Mouse (Mus musculus): ENCODE data around the gene Olfr473. TPM values are rescaled to one million over a fixed set of nuclear protein-coding genes. Genes with fewer than 3 reads are reported as not detected.
"Not testable (repeated sequence)": the region's sequence is repeated elsewhere in the genome, so short reads cannot be mapped to it uniquely, and the experiment has no call there.

The Olfr473 gene
- not detected in 2 replicates for polyA plus RNA-seq (2012; rRNA removed)

DNA sequence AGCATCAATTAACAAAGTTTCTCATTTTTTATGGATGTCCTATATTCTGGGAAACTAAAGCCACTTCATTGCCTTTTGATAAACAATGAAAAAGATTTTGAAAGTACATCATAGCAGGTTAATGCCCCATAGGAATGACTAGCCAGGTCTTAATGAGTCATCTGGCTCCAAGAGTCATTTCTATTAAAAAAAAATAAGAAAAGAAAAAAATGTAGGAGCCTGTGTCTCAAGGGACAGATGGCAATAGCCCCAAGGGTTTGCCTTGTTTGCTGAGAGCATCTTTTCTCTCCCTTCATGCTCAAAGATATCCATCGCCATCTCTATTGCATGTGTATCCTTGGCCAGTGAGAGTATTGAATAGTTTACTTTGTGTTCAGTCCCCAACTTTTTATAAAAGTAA, at the start of gene Olfr473:
TSS of gene Olfr473 (plus strand) at position 301 of the 400 bp plus-strand sequence.
- Histone ChIP-seq H3K4me1 (ENCODE audit: control insufficient read depth, insufficient read depth, low read length) (no peaks in the 10 kb centered on the region), H3K27ac (ENCODE audit: insufficient read depth, low read length) (no peak within 1 kb of the TSS), H3K4me3 (replicated peaks; ENCODE audit: insufficient read depth, low read depth, low read length) (no peak within 1 kb of the TSS), H3K27me3 (ENCODE audit: control insufficient read depth, insufficient read depth, low read length) (no peaks in the 10 kb centered on the region)
- no peak for DNase-seq
- WGBS: 95% methylated on average over 1 of the region's 1 CpGs
- TF ChIP-seq CTCF (IDR thresholded peaks at IDR 0.05; ENCODE audit: borderline replicate concordance, insufficient read depth, low read depth, low read length): no peak
- no peak for TF ChIP-seq POLR2A (IDR thresholded peaks at IDR 0.05; ENCODE audit: borderline replicate concordance, insufficient read depth, low read length)

DNA sequence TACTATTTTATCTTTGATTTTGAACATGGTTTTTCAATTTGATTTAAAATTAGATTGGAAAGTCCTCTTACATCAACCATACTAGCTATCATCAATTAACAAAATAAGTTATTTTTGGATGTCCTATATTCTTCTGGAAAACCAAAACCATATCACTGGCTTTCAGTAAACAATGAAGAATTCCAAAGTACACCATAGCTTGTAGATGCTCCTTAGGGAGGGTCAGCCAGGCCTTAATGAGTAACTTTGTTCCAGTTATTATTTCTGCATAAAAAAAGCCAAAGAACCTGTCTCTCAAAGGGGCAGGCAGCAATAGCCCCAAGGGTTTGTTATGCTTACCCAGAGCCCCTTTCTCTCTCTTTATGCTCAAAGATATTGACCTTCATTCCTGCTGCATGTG, 32.6 kb upstream of the Olfr473 start, which contains the start of gene Olfr472:
TSS of gene Olfr472 (plus strand) at position 301 of the 400 bp plus-strand sequence.
- no peak within 1 kb of the TSS for H3K27ac ChIP-seq (ENCODE audit: insufficient read depth, low read length)
- TF ChIP-seq CTCF (IDR thresholded peaks at IDR 0.05; ENCODE audit: borderline replicate concordance, insufficient read depth, low read depth, low read length) (no peak), POLR2A (IDR thresholded peaks at IDR 0.05; ENCODE audit: borderline replicate concordance, insufficient read depth, low read length) (no peak)
- no peaks in the 10 kb centered on the region for H3K27me3 ChIP-seq (ENCODE audit: control insufficient read depth, insufficient read depth, low read length)
- no peaks in the 10 kb centered on the region for H3K4me1 ChIP-seq (ENCODE audit: control insufficient read depth, insufficient read depth, low read length)
- no peak for DNase-seq
- no peak within 1 kb of the TSS for H3K4me3 ChIP-seq (replicated peaks; ENCODE audit: insufficient read depth, low read depth, low read length)

DNA sequence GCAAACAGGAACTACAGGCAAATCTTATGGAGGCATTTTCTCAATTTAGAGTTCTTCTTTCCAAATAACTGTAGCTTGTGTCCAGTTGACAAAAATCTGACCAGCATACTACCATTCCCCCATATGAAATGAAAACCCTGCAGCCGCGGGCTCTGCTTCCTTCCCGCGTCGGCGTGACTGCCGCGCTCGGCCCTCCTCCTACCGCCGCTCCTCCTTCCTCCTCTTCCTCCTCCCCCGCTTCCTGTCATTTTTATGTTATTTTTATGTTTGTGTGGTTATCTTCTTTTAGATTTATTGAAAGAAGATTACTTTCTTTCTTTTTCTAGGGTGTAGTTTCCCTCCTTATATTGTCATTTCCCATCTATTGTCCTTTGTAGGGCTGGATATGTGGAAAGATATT, 22.3 kb downstream of the Olfr473 start:
- H3K4me1 ChIP-seq (ENCODE audit: control insufficient read depth, insufficient read depth, low read length); DNase-seq; H3K27ac ChIP-seq (ENCODE audit: insufficient read depth, low read length); H3K4me3 ChIP-seq (replicated peaks; ENCODE audit: insufficient read depth, low read depth, low read length); H3K27me3 ChIP-seq (ENCODE audit: control insufficient read depth, insufficient read depth, low read length): not testable (repeated sequence)
- WGBS: 96% methylated on average over 12 of the region's 12 CpGs

DNA sequence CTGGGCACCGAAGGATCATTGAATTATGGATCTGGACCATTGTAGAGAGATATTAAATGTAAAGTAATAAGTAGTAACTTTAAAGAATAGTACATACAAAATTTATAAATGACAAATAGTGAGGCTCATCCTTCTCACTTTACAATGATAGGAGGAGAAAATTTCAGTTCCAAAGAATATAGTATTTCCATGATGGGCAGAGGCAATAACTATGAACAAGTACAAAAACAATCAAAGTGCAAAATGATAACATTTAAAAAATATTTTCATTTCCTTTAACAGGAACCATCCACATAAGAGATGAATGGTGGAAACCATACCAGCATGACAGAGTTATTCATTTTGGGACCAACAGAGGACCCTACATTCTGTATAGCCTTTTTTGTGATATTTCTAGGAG, 24.1 kb downstream of the Olfr473 start, which contains the start of gene Olfr474:
TSS of gene Olfr474 (plus strand) at position 301 of the 400 bp plus-strand sequence.
- Histone ChIP-seq H3K4me1 (ENCODE audit: control insufficient read depth, insufficient read depth, low read length) (no peaks in the 10 kb centered on the region), H3K27me3 (ENCODE audit: control insufficient read depth, insufficient read depth, low read length) (no peaks in the 10 kb centered on the region), H3K27ac (ENCODE audit: insufficient read depth, low read length) (no peak within 1 kb of the TSS), H3K4me3 (replicated peaks; ENCODE audit: insufficient read depth, low read depth, low read length) (no peak within 1 kb of the TSS)
- no peak for DNase-seq
- TF ChIP-seq CTCF (IDR thresholded peaks at IDR 0.05; ENCODE audit: borderline replicate concordance, insufficient read depth, low read depth, low read length) (no peak), POLR2A (IDR thresholded peaks at IDR 0.05; ENCODE audit: borderline replicate concordance, insufficient read depth, low read length) (no peak)
- 75% methylated on average over 1 of the region's 1 CpGs for WGBS

DNA sequence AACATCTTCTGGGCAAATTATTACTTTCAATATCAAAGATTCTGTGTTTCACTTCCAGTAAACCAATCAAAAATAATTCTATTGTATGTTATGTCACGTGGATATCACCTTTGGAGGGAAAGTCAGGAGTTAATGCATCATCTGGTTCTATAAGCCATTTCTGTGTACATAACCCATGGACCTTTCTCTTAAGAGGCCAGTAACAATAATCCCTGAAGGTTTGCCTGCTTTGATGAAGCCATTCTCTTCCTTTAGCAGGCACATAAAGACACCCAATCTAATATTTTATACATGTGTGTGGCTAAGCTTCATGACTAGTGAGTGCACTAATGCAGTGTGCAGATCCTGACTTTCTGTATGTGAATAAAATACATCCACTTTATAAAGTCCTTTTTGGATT, 34.3 kb downstream of the Olfr473 start, which contains the start of gene Olfr476:
TSS of gene Olfr476 (plus strand) at position 301 of the 400 bp plus-strand sequence.
- 40% methylated on average over 1 of the region's 1 CpGs for WGBS
- Histone ChIP-seq H3K4me1 (ENCODE audit: control insufficient read depth, insufficient read depth, low read length) (no peaks in the 10 kb centered on the region), H3K4me3 (replicated peaks; ENCODE audit: insufficient read depth, low read depth, low read length) (no peak within 1 kb of the TSS), H3K27me3 (ENCODE audit: control insufficient read depth, insufficient read depth, low read length) (no peaks in the 10 kb centered on the region), H3K27ac (ENCODE audit: insufficient read depth, low read length) (no peak within 1 kb of the TSS)
- no peak for DNase-seq
- TF ChIP-seq POLR2A (IDR thresholded peaks at IDR 0.05; ENCODE audit: borderline replicate concordance, insufficient read depth, low read length): no peak
- TF ChIP-seq CTCF (IDR thresholded peaks at IDR 0.05; ENCODE audit: borderline replicate concordance, insufficient read depth, low read depth, low read length): no peak

Other genes with a start within 250 kb of the Olfr473 start
- 0.47 and 0.51 TPM in 2 replicates for gene Cyb5r2, start 172.4 kb upstream of the Olfr473 start, polyA plus RNA-seq (2012; rRNA removed)
- not detected in 2 replicates for gene Ovch2, start 129.2 kb upstream of the Olfr473 start, polyA plus RNA-seq (2012; rRNA removed)
- gene Olfr467, start 118.2 kb upstream of the Olfr473 start, polyA plus RNA-seq (2012; rRNA removed): not detected in 2 replicates
- not detected in 2 replicates for gene Olfr469, start 104.9 kb upstream of the Olfr473 start, polyA plus RNA-seq (2012; rRNA removed)
- not detected in 2 replicates for gene Olfr470, start 83.0 kb upstream of the Olfr473 start, polyA plus RNA-seq (2012; rRNA removed)
- not detected in 2 replicates for gene Olfr472, start 32.5 kb upstream of the Olfr473 start, polyA plus RNA-seq (2012; rRNA removed)
- not detected in 2 replicates for gene Olfr474, start 24.2 kb downstream of the Olfr473 start, polyA plus RNA-seq (2012; rRNA removed)
- gene Olfr476, start 34.4 kb downstream of the Olfr473 start, polyA plus RNA-seq (2012; rRNA removed): not detected in 2 replicates
- gene Olfr477, start 56.2 kb downstream of the Olfr473 start, polyA plus RNA-seq (2012; rRNA removed): not detected in 2 replicates
- gene Olfr478, start 103.5 kb downstream of the Olfr473 start, polyA plus RNA-seq (2012; rRNA removed): not detected in 2 replicates
- not detected in 2 replicates for gene Olfr479, start 120.2 kb downstream of the Olfr473 start, polyA plus RNA-seq (2012; rRNA removed)
- gene Olfr480, start 136.9 kb downstream of the Olfr473 start, polyA plus RNA-seq (2012; rRNA removed): not detected in 2 replicates
- gene Olfr481, start 149.4 kb downstream of the Olfr473 start, polyA plus RNA-seq (2012; rRNA removed): not detected in 2 replicates
- gene Olfr482, start 167.1 kb downstream of the Olfr473 start, polyA plus RNA-seq (2012; rRNA removed): not detected in 2 replicates
- not detected in 2 replicates for gene Olfr483, start 170.4 kb downstream of the Olfr473 start, polyA plus RNA-seq (2012; rRNA removed)
- gene Olfr484, start 197.0 kb downstream of the Olfr473 start, polyA plus RNA-seq (2012; rRNA removed): not detected in 2 replicates
- gene Olfr485, start 229.4 kb downstream of the Olfr473 start, polyA plus RNA-seq (2012; rRNA removed): not detected in 2 replicates
- not detected in 2 replicates for gene Olfr486, start 242.3 kb downstream of the Olfr473 start, polyA plus RNA-seq (2012; rRNA removed)